Mouse (Mus musculus) naive thymus-derived CD4-positive, alpha-beta T cell, adult 2 months (primary cell): ENCODE results near the gene Castor2.

Source experiments
- DNase-seq: peaks from one replicate; pipeline ENCODE4 v3.0.0-alpha.2; 2011; ENCODE audit warnings: low read depth

Gene Castor2

DNA sequence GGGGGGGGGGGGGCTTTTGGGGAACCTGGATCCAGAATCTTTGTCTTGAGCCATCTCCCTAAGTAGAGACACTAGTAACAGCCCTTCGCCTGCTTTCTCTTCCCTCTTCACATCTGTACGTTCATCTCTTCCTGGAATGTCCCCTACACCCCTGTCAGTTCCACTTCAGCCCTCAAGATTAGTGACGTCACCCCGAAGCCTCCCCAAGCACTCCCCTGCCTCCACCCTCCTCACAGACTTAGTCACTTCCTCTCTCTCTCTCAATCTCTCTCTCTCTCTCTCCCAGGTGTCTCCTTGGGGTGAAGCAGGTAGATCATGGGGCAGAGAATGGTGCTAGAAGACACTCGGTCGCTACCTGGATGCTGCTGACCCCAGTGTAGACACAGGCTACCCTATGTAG is 3.2 kb downstream of the Castor2 start:
- peak; percentile 16 for DNase-seq

DNA sequence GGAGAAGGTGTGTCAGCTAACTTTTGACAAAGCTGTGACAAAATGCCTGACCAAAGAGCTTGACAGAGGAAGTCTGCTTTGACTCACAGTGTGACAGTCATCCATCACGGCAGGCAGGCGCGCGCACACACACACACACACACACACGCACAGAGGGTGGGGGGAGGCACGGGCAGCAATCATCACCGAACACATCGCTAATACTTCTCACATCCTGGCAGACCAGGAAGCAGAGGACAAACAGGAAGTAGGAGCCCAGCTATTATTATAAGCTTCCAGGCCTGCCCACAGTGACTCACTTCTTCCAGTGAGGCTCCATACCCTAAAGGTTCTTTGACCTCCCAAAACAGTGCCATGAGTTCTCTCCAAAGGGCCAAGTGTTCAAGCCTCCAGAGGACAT is 6.3 kb downstream of the Castor2 start:
- no peak for DNase-seq

DNA sequence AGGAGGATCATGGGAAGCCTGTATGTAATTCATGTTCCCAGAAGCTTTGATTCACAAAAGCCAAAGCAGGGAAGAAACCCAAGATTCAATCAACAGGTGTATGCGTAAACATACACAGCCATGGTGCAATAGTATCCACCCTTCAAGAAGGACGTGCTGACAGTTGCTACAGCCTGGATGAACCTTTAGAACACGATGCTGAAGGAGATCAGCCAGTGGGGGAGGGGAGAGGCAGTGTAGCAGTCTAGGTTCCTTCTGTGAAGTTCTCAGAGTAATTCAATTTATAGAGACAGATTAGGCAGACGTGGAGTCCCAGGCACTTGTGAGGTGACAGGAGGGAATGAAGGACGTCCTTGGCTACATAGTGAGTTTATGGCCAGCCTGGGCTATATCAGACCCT is 15.5 kb downstream of the Castor2 start:
- no peak for DNase-seq

DNA sequence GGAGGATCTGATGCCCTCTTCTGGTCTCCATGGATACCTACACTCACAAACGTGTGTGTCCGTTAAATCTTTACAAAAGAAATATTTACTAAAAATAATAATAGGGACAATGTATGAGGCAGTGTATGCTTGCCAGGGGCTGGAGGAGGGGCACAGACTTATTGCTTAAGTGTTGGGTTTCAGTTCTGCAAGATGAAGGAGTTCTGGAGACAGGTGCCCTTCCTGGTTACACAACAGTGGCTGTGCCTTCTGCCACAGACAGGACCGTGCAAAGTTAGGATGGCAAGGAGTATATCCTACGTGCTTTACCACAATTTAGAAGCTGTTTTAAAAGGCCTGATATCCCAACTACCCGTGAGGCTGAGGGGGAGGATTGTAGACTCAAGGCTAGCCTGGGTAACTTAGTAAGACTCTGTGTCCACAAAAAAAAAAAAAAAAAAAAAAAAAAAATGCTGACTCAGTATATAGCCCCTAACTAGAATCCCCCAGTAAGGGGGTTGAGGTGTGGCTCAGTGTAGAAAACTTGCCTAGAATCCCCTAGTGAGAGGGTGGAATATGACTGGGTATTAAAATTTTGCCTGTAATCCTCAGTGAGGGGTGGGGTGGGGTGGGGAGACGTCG is 16.2 kb downstream of the Castor2 start:
- no peak for DNase-seq

DNA sequence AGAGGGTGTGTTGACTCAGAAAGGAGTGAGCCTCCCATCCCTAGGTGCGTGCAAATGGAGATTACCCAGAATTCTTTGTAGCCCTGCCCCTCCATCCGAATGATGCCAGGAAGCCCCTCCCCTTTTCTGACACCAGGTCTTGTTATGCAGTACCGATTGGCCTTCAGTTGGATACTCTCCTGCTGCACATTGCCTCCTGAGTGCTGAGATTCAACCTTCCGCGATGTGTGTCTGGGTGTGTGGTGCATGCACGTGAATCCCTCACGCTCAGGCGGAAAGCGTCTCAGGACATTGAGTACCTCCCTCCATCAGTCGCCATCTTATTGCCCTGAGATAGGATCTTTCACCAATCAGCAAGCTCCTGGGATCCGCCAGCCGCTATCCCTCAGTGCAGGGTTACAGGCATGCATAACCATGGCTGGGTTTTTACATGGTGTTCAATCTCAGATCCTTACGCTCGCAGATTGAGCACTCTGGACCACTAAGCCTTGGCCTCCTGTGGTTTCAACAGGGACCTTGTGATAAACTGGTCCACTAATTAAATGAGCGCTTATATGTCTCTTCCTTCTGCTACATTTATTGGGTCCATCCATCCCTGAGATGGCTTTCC is 19.4 kb downstream of the Castor2 start:
- no peak for DNase-seq

DNA sequence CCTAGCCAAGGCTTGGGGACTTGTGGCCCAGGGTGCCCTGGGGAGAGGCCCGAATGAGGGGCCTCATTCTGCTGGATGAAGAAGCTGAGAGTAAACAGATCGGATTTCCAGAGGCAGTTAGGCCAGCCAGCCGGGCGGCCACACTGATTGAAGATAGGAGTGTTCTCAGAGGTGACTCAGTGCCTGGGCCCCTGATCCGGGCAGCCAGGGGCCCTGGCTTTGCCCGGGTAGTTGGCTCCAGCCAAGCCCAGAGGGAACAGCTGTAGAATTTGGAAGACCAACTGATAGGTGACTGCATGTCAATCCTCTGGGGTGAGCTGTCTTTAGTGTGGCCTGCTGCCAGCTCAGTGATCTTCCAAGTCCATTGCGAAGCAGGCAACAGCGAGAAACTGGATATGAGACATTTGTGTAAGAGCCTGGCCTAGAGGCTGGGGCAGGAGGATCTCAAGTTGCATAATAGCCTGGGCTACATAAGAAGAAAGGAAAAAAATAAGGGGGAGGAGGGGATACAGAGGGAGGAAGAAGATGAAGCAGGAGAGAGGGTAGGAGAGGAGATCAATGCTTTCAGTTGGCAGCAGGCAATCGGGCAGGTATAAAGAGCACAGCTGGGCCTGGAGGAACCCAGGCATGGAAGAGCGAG is 20.1 kb downstream of the Castor2 start:
- DNase-seq, result no peak

DNA sequence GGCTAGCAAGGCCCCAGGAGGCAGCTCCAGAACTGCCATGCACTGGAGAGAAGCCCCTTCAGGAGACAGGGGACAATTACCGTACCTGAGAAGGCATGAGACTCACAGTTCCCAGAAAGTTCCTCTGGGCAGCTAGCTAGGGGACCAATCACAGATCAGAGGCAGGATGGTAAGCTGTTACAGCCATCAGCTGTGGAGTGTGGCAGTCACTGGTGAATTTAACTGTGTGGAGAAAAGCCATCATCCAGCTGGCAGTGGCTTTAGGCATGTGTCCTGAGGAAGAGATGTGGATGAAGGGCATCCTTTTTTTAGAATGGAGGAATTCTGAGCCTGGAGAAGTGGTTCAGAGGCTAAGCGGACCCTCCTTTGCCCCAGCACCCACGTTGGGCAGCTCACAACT is 20.6 kb downstream of the Castor2 start:
- no peak for DNase-seq

DNA sequence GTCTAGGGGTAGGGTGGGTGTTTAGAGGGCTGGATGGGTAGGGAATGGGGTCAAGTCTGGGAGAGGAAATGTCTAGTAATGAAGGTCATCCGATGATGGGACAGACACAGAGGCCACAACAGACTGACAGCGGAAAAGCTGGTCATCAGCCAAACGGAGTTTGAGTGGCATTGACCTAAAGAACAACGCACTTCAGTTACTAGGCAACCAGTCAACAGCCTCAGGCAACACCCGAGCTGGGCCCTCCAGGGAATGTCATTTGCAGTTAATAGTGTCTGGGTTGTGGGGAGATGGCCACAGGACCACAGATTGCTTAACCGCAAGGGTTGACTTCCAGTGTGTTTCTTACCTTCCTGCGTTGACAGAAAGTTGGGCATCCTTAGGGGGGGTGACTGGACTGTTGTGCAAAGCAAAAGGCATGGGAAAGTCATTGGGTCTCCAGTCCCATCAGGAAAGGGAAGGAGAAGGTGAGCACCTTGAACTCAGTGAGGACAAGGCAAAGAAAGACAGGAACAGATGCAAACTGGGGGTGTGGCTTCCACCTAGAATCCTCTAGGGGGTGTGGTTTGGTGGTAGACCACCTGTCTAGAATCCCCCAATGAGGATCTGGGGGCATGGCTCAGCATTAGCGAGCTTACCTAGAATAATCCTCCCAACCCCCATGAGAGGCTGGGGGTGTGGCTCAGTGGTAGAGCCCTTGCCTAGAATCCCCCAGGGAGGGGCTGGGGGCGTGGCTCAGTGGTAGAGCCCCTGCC is 21.8 kb downstream of the Castor2 start:
- no peak for DNase-seq

DNA sequence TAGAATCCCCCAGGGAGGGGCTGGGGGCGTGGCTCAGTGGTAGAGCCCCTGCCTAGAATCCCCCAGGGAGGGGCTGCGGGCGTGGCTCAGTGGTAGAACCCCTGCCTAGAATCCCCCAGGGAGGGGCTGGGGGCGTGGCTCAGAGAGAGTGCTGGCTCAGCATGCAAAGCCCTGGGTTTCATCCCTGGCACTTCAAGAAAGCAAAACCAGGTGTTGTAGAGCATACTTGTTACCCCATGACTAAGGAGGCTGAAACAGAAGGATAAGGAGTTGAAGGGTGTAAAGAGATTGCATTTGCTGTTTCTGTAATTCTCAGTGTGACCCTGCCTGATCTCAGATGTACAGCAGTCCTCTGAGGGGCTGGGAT is 22.4 kb downstream of the Castor2 start:
- no peak for DNase-seq

DNA sequence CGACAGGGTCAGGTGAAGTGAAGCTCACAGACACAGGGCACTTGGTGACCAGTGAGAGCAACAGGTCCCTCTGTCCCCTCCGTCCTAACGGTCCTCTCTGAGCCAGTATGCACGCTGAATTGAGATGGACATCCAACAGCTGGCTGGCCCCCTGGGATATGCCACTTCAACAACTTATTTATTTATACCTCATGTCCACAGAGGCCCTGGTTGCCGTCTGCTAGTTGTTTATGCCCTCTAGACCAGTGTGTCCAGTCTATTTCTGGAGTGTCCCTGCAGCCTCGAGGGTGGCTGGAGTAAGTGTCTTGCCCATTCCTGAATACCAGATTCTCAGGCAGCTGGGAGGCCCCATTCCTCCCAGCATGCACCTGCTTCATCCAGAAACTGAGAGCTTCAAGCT is 24.3 kb downstream of the Castor2 start:
- DNase-seq, result no peak

DNA sequence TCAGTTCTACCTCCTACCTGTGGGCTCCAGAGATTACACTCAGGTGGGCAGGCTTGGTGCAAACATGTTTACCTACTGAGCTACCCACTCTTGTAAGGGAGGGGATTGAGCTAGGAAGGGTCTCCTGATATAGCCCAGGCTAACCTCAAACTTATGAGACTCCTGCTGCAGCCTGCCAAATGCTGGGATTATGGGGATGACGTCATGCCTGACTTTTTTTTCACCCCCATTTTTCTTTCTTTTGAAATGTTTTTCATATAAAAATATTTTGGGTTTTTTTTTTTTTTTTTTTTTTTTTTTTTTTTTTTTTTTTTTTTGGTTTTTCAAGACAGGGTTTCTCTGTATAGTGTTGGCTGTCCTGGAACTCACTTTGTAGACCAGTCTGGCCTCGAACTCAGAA is 26.7 kb downstream of the Castor2 start:
- DNase-seq, result no peak

DNA sequence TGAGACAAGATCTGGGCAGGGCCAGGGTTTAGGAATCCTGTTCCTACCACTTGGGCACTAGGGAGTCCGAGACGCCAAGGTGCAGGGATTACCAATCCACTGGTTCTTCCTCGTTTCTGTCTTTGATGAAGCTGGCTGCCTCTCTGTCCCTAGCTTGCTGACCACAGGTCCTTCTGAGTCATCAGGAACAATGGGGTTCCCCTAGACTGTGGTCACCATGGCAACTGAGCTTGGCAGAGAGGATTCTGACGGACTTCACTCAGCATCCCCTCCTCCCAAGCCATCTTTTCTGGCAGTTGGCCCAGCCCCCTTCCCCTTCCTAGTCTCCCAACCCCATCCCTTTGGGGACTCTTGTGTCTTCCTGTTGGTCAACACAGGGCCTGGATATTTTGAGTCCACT is 32.1 kb downstream of the Castor2 start:
- no peak for DNase-seq

DNA sequence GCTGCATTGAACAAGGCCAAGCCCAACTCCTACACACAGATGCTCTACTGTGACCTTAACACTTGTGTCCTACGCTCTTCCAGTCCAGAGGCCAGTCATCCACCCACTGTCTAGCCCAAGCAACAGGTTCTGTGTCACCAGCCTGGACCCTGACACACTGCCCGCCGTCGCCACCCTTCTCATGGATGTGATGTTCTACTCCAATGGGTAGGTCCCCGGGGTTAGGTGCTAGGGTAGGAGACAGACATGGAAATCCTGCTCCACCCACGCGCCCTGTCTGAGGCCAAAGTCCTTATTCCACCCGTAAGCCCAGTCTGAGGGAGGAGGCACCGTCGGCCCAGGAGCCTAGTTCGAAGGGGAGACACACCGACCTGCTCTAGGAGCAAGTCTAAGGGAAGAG is 36.5 kb downstream of the Castor2 start:
- no peak for DNase-seq

DNA sequence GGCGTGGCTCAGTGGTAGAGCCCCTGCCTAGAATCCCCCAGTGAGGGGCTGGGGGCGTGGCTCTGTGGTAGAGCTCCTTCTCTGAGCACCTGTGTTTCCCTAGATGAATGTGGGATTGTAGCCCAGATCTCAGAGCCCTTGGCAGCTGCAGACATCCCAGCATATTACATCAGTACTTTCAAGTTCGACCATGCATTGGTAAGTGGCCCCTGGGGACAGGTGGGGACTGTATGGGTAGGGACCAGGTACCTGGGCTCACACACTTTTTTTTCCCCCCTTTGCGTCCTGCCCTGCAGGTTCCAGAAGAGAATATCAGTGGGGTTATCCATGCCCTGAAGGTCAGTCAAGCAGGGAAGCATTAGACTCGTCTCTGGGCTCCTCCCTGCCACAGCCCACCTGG is 38.4 kb downstream of the Castor2 start:
- no peak for DNase-seq

DNA sequence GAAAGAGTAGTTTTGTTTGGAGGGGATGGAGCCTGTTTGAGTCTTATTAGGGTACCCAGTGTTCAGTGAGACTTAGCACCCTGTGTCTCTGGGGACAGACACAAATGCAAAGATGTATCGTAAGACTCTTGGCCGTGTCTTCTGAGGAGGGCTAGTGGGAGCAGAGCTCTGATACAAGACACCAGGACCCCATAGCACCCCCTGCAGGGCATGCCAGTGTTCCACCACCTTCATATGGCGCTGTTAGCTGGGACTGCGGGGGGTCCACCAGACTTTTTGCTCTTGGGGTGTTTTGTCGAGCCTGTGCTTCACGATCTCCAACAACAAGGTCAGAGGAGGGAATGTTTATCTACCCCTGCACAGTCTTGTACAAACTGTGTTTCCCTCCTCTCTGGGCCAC is 39.9 kb downstream of the Castor2 start:
- DNase-seq, result no peak

DNA sequence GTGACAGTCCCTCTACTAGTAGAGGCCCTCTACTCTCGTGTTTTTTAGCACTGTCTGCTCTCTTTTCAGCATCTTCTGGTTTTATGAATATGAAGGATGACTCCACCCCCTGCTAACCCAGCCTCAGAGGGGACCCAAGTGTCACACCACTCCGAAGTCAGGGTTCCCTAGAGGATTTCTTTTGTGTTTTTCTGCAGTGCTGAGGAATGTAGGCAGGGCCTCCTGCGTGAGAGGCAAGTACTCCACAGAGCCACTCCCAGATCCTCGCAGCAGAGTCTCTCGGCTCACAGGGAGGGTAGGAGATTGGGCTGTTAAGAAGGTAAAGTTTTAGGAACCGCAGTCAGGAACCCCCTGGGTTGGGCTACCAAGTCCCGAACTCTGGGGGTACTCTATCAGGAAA is 41.7 kb downstream of the Castor2 start:
- DNase-seq, result no peak

DNA sequence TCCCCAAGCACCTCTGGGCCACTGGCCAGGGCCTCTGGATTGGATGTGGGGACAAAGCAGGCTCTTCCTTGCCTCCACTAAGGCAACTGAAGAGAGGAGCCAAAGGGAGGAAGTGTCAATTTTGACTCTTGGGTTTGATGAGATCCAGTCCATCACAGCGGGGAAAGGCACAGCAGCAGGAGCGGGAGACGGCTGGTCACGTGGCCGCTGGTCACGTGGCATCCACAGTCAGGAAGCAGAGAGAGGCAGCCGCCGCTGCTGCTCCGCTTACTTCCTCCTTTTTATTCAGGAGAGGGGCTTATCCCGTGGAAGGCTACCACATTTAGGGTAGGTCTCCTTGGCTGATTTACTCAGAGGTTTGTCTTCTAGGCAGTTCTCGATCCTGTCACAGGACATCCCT is 42.9 kb downstream of the Castor2 start:
- no peak for DNase-seq

DNA sequence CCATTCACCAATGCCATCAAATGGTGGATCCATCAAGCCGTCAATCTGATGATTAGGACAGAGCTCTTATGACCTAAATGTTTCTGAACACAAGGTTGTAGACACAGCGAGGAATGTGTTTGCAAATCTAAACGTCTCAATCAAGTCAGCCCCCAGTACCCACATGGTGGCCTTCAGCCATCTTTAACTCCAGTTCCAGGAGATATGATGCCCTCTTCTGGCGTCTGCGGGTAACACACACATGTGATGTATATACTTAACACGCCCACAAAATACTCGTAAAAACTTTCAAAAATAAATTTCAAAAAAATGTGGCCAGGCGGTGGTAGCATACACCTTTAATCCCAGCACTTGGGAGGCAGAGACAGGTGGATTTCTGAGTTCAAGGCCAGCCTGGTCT is 45.5 kb downstream of the Castor2 start:
- DNase-seq, result no peak

DNA sequence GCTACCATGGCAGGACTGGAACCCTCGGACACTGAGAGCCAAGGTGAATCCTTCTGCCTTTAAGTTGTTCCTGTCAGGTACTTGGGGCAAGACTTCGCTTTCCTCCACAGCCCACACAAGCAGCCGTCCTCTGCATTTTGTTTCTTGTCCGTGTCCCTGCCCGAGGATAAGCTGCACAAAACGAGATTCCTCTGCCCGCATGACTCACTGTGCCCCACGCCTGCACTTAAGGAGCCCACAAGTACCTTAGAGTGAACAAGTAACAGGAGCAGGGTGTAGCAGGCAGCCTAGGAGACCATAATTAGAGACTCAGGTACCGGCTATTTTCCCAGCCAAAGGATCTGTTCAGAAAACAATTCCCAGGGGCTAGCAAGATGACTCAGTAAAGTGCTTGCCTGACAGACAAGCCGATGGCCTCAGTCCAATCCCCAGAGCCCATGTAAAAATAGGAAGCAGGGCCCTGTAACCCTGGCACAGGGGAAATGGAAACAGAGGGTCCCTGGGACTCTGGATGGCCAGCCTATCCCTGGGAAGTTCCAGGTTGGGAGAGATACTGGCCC is 47.8 kb downstream of the Castor2 start:
- DNase-seq, result no peak

DNA sequence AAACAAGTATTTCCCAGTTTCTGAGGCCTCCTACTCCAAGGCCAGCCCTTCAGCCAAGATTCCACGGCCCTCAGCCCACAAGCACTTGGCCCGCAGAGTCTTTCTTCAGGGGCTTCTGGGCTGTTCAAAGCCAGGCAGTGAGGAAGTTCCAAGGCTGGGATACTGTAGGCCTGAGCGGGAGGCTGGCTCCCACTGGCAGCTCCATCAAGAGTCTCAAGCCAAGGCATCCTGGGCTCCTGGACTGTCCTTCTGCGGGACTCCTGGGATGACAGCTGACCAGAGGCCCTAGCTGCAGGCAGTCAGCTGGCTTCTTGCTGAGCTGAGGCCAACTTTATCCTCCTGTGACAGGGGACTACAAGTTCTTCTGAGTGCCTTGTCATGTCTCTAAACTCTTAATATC is 48.6 kb downstream of the Castor2 start:
- no peak for DNase-seq

DNA sequence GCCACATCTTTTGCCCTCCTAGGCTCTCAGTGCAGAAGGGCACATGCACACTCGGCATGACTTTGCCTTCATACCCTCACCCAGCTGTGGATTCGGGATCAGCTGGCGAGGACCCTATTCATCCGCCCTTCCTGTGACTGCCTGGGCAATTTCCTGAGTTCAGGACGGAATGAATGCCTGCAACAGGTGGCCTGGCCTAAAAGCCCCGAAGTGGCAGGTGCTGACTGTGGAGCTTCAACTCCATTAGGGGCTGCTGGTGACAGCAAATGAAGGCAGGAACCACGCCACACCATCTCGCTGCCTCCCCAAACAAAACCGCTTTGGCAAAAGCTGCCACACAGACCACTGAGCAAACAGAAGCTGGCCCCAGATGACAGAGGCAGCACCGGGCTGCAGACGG is 52.4 kb downstream of the Castor2 start:
- DNase-seq, result no peak

DNA sequence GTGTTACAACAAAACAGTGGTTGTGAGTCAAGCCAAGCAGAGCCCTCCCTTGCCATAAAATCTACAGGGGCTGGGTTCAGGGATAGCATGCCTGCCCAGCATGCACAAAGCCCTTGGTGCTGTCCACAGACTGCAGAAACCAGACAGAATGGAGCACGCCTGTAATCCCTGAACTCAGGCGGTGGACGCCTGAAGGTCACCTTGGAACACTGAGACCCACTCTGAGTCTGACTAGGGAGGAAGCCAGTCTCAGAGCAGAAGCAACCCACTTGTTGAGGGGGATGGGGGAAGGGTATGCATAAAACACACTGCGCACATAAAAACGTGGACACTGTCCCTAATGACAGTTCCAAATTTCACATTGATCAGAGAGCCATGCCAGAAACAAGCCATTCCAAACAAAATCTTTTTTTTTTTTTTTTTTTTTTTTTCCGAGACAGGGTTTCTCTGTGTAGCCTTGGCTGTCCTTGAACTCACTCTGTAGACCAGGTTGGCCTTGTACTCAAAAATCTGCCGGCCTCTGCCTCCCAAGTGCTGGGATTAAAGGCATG is 56.5 kb downstream of the Castor2 start:
- no peak for DNase-seq

DNA sequence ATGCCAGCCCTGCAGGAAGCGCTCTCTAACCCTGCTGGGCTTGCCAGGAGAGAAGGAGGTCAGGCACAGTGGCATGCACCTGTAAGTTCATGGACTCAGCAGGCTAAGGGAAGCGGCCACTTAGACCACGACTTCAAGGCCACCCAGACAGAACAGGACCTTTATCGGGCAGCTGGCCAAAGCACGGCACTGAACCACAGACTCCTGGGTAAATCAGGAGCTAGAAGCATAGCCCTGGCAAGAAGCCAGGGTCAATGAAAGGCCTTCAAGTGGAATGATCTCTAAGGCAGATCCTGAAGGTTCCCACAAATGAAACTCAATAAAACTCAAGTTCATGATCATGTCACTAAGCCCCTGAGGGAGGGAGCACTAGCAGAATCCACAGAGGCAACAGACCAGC is 65.2 kb downstream of the Castor2 start:
- no peak for DNase-seq
